15 mouse cellular contexts compared by ENCODE assay signal in the genomic region with DNA sequence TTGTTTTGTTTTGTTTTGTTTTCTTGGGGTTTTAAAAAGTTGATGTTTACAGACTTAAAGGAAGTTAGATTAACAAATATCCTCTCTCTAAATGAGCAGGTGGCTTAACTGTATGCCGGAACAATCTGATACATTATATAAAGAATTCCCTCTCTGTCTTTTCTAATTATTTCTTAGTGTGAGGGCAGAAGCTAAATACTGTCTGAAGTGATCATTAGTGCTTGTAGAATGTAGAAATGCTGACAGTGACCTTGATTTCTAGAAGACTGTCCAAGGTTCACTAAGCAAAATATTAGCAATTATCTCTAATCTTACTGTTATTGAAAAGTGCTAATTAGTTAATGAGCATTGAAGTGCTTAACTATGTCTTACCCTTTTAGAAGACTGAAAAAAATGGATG.
"Had no signal": no experiment of that assay in that cellular context is flagged by ENCODE, and none has a peak within 500 bp of the region (broad histone marks: within the 10 kb centered on the region; RNA-seq: fewer than 3 reads in every experiment).

No protein-coding gene starts in this region.

- H3K4me3 ChIP-seq: neural tube, embryonic 12.5 days; neural tube, embryonic 13.5 days; neural tube, embryonic 15.5 days; stomach, embryonic 15.5 days had no signal

- DNase-seq: right cerebral cortex, adult 18-20 months; right cerebral cortex, postnatal 14 days; right cerebral cortex, postnatal 25 days; spleen, adult 18-20 months; thymus, adult 18-20 months; thymus, adult 2 months; thymus, postnatal 14 days; thymus, postnatal 25 days; thymus, postnatal 36 days; thymus, postnatal 4 days had no signal

- H3K9me3 ChIP-seq: neural tube, embryonic 12.5 days; neural tube, embryonic 13.5 days; neural tube, embryonic 15.5 days; stomach, embryonic 15.5 days had no signal

- H3K4me1 ChIP-seq: neural tube, embryonic 12.5 days; neural tube, embryonic 13.5 days; neural tube, embryonic 15.5 days; stomach, embryonic 15.5 days had no signal

- H3K27ac ChIP-seq: neural tube, embryonic 12.5 days; neural tube, embryonic 13.5 days; neural tube, embryonic 15.5 days; stomach, embryonic 15.5 days; stomach, postnatal 0 days had no signal

- H3K9ac ChIP-seq: neural tube, embryonic 12.5 days; neural tube, embryonic 13.5 days; neural tube, embryonic 15.5 days; stomach, embryonic 15.5 days had no signal

- H3K4me2 ChIP-seq: neural tube, embryonic 12.5 days; neural tube, embryonic 13.5 days; neural tube, embryonic 15.5 days; stomach, embryonic 15.5 days had no signal

- H3K36me3 ChIP-seq: neural tube, embryonic 12.5 days; neural tube, embryonic 13.5 days; neural tube, embryonic 15.5 days; stomach, embryonic 15.5 days had no signal

- H3K27me3 ChIP-seq: neural tube, embryonic 12.5 days; neural tube, embryonic 13.5 days; neural tube, embryonic 15.5 days; stomach, embryonic 15.5 days had no signal
